Mouse (Mus musculus) yolk sac, embryonic 10.5 days (tissue): Measurements from ENCODE around the gene Oard1.

Experiments used
- DNase-seq: peaks from one replicate; pipeline ENCODE4 v3.0.0-alpha.2; 2017; ENCODE audit warnings: low spot score

Gene Oard1

DNA sequence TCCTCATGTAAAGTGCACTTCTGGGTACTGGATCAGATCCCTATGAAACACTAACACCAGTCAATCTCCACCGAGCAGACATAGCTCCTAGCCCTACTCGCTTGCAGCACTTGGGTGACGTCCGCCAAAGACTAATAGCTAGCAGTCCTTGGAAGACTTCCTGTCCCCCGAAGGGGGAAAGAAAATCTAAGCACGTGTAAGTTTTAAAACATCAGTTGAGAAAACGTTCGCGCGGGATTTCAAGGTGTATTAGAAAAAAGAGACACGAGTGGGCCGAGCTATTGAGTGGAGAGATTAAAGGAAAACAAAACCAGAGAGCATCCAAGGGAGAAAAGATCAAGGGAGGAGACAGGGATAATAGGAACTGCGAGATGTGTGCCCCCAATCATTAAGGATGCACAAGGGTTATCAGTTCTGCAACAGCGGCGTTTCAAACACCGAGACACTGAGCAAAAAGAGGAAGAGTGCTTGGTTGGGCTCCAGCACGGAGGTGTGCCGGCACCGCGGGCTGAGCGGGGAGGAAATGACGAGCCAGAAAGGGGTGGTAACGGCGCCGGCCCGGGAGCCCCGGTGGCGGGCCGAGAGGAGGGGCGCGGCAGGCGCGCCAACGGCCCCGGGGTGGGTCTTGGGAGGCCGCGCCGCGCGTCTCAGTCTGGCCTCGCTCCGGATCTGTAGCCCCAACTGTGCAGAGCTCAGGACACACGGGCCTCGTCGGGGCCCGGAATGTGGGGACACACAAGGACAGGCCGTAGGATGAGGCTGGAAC, 1.1 kb upstream of the Oard1 start:
- peak; percentile 72 for DNase-seq

DNA sequence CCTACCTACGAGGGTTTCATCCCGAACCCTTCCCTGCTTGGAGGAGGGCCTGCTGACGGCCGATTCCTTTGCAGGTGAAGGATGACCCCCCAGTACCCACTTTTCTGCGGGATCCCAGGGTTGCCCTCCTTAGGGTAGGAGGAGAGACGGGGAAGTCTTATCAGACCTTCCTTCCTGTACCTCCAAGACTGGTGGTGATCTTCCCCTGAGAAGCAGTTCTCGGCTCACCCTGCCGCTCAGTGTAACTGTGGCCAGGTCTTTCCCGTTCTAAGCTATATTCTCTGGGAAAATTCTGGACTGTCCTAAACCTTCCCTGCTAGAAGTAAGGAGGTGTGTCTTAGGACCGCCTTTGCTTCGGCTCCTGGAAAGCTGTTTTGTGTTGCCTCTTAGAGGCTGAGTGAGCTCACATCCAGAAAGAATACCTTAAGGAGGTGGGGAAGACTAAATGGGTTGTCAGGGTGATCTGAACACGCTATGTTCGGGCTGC, 528 bp downstream of the Oard1 start:
- no peak for DNase-seq

DNA sequence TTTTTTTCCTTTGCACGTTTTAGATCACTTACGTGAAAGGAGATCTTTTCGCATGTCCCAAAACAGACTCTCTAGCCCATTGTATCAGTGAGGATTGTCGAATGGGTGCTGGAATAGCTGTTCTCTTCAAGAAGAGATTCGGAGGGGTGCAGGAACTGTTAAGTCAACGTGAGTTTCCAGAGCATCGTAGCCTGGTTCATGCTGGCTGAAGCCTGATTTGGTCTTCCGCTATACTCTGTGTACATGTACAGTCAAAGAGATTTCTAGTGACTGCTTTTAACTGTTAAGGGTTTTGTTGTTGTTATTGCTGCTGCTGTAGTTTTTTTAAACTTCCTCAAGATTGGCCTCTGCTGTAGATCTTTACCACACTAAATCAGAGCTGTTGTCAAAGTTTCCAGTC, 1.4 kb downstream of the Oard1 start:
- no peak for DNase-seq

DNA sequence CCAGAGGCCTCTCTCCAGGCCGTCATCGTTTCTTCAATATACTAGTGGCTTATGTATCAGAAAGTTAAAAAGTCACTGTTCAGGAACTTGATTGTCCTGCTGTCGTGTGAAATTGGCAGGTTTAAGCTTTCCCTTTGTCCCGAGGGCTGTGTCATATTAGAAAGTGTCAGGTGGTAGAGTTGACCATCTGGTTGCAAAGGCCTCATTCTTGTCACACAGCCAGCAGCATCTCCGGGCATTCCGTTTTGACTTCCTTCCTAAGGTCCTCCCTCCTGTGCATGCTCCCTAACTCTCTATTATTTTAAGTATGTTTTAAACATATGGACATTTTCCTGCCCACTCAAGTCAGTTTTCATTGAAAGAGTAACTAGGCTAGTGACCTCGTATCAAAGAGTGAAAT, 6.2 kb downstream of the Oard1 start:
- DNase-seq = no peak

DNA sequence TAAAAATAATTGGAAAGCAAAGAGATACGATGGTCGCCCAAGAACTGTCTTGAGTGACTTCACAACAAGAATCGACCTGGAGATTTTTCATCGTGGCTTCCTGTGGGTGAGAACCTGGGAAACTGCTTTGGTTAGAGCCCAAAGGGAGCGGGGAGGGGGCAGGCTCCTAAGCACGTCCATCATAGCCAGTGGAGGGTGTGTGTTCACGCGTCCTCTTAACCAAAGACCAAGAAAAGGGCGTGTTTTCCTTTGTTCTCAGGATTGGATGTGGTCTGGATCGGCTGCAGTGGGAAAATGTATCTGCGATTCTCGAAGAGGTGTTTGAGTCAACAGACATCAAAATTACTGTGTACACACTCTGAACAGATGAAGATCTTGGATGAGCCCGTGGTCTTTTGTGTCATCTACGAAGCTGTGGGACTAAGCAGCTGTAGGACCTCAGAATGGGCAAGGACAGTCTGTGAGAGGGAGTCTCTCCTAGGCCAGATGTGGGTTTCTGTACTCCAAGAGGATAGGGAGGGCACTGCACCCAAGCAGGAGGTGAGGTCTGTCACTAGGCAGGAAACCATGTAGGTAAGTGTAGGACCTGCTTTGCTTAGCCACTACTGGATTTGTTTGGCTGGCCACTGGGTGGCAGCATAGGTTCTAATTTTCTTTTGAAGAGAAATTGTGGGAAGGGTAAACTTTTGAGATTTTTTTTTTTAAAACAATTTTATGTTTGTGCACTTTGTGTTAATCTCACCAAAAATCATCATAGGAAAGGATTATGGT, 6.8 kb downstream of the Oard1 start:
- DNase-seq = peak; percentile 56

DNA sequence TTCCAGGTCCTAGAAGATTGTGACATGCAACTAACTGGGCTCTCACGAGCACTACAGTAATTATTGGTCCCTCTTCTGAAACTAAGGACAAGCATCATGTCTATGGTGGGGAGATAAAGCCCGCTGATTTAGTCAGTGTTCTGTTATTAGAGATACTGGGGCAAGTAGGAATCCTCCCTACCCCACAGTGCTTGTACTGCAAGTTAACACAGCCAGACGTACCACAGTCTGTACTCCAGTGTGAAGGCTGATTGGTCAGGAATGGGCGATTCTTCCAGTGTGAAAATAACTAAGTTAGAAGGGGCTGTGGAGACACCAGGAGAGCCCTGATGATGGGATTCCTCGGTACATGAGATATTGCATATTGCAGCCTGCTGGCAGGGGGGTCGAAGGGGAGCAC, 7.7 kb downstream of the Oard1 start:
- no peak for DNase-seq

DNA sequence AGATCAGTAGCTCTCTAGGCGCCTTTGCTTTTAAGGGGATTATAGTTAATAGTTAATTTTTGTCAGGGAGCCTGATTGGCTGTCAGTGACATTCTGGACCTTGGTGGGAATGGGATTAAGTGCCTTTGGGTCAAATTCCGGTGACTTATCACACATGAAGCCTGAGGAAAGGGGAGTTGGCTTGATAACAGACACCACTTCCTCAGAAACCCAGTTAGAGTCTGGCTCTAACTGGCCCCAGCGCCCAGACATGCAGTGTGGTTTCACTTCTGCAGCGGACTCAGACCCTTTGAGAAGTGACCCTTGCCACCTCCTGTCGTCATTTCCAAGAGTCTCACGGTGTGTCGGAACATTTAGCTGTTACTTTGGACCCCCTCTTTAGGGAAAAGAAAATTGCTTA, 8.4 kb downstream of the Oard1 start:
- DNase-seq = peak; percentile 84

DNA sequence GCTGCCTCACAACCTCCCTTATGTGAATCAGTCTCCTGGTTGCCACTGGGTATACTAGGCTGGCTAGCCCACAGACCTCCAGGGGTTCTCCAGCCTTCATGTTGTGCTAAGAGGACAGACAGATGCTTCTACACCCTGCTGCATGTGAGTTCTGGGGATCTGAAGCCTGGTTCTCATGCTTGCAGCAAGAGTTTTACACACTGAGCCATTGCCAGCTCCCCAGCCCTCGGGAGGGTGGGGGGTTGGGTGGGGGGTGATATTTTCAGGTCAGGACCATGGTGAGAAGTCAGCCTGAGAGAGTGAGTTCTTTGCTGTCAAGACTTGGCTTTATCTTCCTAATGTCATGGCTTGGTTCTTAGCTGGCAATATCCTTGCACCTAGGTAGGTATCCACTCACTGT, 9.0 kb downstream of the Oard1 start:
- DNase-seq = no peak

DNA sequence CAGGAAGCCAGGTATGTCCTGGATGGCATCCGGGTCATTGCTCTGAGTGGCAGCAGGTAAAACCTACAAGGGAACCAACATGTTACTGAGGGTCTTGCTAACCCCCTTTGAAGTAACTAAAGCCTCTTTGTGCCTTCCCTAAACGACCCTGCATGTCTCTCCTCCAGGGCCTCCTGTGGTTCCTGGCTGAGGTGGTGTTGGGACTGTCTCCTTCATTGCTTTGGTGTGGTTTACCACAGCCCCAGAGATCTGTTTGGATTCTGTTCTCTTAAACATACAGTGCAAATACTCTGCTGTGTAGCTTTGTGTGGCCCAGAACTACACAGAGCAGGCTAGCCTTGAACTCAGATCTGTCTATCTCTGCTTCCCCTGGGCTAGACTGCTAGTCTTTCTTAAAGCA, 9.8 kb downstream of the Oard1 start:
- DNase-seq = no peak

DNA sequence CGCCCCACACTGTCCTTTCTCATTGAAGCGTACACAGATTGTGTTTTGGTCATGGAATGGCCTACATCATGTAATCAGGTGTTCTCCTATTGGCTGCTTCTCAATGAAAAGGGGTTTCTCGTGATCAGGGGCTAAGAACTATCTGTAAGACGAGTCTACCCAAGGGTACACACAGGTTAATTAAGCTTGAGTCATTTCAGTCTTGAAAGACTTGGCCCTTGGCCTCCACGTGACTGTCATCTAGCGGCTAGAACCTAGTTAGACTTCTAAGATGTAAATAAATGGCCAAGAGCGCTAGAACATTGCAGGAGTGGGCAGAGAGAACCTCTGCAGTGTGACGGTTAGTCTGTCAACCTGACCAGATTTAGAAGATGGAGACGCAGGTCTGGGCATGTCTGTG, 14.4 kb downstream of the Oard1 start:
- peak; percentile 54 for DNase-seq

DNA sequence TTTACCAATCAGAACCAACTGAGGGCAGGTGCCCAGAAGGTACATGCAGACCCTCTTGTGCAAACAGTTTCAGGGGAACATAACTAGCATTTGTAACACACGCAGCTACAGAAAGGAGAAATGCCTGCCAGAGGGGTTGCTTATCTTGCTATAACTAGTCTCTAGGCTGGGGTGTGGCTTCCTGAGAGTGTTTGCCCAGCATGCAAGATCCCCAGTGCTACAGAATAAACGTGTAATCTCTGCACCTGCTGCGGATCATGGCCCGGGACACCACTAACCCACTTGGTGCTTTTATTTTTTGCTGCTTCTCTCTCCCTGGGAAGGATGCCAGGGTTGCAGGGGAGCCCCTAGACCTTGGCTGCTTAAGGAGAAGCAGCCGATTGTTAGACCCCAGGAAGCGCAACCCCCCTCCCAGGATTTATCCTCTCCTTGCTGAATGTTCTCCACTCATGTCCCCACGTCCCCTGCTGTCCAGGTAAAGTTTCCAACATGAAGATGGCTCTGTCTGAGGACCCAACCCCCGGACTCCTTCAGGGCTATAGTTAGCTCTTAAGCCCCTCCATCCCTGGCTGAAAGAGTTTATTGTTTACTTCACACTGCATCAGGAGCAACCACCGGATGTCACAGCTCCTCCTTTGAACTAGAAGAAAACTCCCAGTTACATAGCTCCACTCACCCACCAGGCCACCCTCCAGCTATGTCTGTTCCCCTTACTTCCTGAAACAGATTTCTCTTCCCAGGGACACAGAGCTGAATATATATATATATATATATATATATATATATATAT, 16.2 kb downstream of the Oard1 start:
- DNase-seq = no peak

DNA sequence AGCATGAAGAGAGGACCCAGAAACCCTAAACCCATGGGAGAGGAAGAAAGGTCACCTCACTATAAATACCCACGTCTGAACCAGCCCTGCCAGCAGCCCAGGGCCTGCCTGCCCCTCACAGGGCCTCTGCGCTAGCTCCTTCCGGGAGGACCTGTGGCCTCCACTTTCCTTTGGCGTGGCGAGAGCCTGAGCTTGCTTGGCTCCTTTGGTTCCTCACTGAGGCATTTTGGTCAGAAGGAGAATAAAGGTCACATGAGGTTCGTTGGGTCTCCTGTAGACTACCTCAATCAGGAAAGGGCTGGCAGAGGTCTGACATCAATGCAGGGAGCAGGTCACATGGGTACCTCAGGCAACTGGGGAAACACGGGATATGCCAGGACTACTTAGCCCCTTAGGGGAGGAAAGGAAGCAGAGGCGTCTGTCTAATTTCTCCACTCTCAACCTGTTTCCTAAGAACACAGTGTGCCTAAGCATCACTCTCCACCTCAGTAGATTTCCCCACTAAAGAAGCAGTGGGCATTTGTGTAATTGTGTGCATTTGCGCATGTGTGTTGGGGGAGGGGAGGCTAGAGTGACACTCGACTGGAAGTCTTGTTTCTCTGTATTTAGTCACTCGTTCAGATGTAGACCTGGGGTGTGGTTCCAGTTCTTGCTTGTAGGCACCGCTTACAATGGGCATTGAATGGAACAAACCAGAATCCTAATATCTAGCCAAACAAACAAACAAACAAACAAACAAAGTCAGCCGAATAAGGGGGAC, 17.4 kb downstream of the Oard1 start:
- DNase-seq = no peak

DNA sequence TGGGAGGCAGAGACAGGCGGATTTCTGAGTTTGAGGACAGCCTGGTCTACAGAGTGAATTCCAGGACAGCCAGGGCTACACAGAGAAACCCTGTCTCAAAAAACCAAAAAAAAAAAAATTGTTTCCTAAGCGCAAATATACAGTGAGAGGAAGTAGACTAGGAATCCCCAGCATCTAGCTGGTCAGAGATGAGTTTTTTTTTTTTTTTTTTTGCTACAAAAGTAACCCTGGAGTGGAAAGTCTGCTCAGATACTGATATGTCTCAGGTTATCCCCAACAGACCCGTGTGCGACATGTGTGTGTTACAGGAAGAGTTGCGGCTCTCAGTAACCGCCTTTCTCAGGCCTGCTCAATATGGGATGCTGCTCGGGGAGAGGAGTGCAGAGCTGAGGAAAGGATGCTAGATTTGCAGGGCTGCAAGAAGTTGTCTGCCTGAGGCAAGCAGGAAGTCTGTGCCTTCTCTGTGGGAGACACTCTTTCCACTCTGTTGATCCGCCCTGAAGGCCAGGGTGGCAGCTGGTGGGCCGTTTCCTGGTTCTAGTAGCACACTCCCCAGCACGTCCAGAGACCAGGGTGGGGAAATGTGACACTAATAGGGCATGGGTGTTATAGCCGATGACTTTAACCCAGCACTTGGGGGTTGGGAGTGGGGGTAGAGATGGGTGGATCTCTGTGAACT, 18.2 kb downstream of the Oard1 start:
- DNase-seq = no peak

DNA sequence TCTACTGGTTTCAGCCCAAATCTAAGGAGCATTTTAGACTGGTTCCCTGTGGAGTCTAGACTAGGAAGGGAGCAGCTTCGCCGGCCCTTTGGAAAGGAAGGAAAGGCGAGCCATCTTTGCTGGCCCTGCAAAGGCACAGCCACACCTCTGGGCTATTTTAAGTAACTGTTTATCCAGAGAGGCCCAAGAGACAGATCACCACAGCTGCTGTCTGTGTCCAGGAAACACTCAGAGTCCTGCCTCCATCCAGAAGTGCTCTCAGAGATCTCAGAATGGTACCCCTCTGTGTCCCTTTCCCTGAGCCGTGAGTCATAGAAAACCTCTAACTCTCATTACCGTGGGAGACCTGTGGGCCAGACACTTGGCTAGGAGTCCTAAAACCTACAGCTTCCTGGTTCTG, 20.6 kb downstream of the Oard1 start:
- no peak for DNase-seq

DNA sequence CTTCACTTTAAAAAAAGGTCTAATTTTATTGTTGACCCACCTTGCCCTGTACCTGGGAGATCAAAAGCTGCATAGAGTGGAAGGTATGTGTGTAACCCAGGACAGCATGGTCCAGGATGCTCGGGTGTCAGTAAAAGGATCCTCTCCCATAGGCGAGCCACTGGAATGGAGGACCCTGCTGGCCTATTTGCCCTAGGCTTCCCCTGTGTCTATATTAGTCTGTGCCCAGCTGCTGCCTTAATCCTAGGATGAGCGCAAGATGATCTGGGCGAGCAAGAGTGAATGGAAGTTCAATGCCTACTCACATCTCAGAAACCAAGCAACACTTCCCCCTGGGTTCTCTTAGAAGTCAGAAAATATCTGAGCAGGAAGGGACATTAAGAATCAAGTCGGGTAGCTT, 21.2 kb downstream of the Oard1 start:
- no peak for DNase-seq

DNA sequence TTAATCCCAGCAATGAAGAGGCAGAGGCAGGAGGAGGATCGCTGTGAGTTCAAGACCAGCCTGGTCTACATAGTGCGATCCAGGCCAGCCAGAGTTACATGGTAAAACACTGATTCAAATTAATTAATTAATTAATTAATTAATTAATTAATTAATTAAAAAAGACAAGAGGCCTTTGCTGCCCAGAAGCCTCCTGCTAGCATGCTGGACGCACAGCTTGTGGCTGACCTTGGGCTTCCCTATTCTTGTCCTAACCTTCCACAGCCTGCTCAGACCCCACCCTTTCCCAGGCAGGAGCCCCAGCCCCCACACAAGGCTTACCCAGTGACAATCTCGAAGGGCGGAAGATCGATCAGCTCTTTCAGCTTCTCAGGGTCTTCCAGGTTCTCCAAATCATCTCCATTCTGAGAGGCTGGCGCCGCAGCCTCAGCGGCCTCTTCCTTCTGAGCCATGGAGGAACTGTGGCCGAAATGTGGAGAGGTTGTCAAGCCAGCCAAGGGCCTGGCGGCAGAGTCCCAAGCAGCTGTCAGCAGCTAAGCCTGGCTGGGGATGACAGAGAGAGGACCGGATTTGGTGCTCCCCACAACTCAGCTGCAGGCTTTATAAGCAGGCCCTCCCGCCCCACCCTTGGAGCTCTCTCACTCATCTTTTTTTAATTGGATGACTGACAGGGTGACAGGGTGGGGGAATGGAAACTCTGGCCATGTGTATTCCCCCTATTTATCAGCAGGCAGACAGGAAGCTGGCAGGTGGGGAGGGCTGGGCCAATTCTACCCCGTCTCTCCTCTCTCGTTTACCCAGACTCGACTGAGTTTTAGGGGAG, 22.6 kb downstream of the Oard1 start, which contains the start of gene Apobec2:
Apobec2 (minus strand) TSS at position 773 of the 823 bp plus-strand sequence.
- no peak for DNase-seq

DNA sequence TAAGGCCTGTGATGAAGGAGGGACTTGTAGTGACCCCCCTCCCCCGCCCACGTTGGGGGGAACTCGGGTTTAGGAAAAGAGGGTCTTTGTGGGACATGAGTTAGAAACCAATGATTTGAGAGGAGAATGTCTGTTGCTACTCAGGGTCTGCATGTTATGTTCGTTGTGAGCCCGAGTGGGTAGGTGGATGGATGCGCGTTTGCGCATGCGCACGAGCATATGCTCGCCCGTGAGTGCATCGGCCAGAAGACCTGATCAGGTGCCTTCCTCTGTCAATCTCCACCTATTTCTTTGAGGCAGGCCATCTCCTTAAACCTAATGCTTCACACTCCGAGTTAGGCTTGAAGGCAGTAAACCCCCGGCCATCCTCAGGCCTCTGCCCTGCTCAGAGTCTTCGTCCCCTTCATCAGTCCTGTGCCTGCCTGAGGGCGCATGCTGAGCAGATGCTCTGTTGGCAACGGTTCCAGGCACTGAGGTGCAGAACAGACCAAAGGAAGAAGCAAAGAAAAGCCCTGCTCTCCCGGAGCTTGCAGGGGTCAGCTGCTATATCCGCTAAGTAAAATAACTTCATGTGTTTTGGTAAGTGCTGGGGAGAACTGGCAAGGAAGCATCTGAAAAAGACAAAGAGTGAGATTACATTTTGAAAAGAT, 23.3 kb downstream of the Oard1 start:
- DNase-seq = no peak

DNA sequence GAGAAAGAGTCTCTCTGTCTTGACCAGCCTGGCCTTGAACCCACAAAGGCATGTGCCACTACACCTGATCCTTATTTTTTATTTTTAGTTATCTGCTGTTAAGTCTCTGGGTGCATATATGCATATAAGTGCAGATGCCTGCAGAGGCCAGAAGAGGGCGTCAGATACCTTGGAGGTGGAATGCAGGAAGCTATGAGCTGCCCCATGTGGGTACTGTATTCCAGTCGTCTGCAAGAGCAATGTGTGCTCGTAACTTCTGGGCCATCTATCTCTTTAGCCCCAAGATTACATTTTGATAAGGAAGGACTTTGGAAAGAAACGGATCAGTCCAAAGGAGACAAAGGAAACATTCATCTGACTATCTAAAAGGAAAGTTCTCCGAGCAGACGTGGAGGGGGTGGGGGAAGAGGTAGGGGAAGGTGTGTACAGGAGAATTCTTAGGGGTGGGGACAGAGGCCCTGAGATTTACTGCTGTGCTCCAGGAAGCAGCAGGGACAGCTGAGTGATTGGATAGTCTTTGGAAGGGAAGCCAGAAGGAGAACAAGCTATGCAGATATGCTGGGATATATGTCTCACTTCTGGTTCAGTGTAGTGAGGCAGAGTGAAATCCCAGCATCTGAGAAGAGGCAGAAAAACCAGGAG, 24.0 kb downstream of the Oard1 start:
- DNase-seq = no peak

DNA sequence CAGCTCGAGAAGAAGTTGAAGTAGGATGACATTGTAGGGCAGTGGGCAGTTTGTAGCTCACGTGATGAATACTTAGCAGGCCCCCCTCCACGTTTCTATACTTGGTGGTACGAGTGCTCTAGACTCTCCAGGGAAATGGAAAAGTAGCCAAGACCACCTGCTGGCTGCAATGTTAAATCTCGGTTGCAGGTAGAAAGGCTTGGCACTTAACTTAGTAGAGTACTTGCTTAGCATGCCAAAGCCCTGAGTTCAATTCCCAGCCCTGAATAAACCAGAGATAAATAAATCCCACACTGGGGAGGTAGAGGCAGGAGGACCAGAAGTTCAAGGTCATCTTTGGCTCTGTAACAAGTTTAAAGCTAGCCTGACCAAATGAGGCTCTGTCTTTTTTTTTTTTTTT, 24.7 kb downstream of the Oard1 start:
- no peak for DNase-seq
